Mouse (Mus musculus) R1 (cell line): ENCODE measurements at regions not wholly inside any gene's neighbourhood (a gene's known extent, or its start where the extent isn't known, plus 50 kb on each side); places are given as distances from the start of the nearest gene placed in this dataset.

Source experiments
- DNase-seq: peaks from one replicate; pipeline ENCODE4 v3.0.0-alpha.2; 2018; ENCODE audit warnings: low read depth, low spot score

GRCm38 (mm10) chr15:42768396-42768795 lies 2634.2 kb downstream of the 9330182O14Rik start:
- DNase-seq = no peak

GRCm38 (mm10) chr15:42779903-42780302 lies 2645.7 kb downstream of the 9330182O14Rik start:
- DNase-seq = no peak

GRCm38 (mm10) chr15:42801217-42801616 lies 2667.1 kb downstream of the 9330182O14Rik start:
- no peak for DNase-seq

GRCm38 (mm10) chr15:42810871-42811490 lies 2676.8 kb downstream of the 9330182O14Rik start:
- no peak for DNase-seq

- no peak for DNase-seq
These were observed 2681.0 kb downstream of the 9330182O14Rik start for GRCm38 (mm10) chr15:42815026-42815724.

GRCm38 (mm10) chr15:42838839-42839238 lies 2704.7 kb downstream of the 9330182O14Rik start:
- DNase-seq = no peak

GRCm38 (mm10) chr15:42850003-42850402 lies 2715.8 kb downstream of the 9330182O14Rik start:
- no peak for DNase-seq

GRCm38 (mm10) chr15:42872491-42872890 lies 2738.3 kb downstream of the 9330182O14Rik start:
- DNase-seq = no peak

GRCm38 (mm10) chr15:42894611-42895010 lies 2760.4 kb downstream of the 9330182O14Rik start:
- no peak for DNase-seq

- DNase-seq = no peak
These were observed 2765.9 kb downstream of the 9330182O14Rik start for GRCm38 (mm10) chr15:42900056-42900455.

- DNase-seq = no peak
These were observed 2767.6 kb downstream of the 9330182O14Rik start for GRCm38 (mm10) chr15:42901782-42902181.

GRCm38 (mm10) chr15:42911357-42911756 lies 2777.2 kb downstream of the 9330182O14Rik start:
- DNase-seq = no peak

GRCm38 (mm10) chr15:42912880-42913279 lies 2778.7 kb downstream of the 9330182O14Rik start:
- no peak for DNase-seq

GRCm38 (mm10) chr15:42913285-42913684 lies 2779.1 kb downstream of the 9330182O14Rik start:
- no peak for DNase-seq

- DNase-seq = peak; percentile 44
These were observed 2779.9 kb downstream of the 9330182O14Rik start for GRCm38 (mm10) chr15:42914099-42914498.

GRCm38 (mm10) chr15:42915195-42915594 lies 2781.0 kb downstream of the 9330182O14Rik start:
- no peak for DNase-seq

- no peak for DNase-seq
These were observed 2787.5 kb downstream of the 9330182O14Rik start for GRCm38 (mm10) chr15:42921618-42922017.

- no peak for DNase-seq
These were observed 2794.2 kb downstream of the 9330182O14Rik start for GRCm38 (mm10) chr15:42928331-42928730.

GRCm38 (mm10) chr15:42944610-42945009 lies 2810.4 kb downstream of the 9330182O14Rik start:
- no peak for DNase-seq

- no peak for DNase-seq
These were observed 2821.0 kb downstream of the 9330182O14Rik start for GRCm38 (mm10) chr15:42955167-42955566.

GRCm38 (mm10) chr15:42962747-42963338 lies 2828.7 kb downstream of the 9330182O14Rik start:
- DNase-seq = peak; percentile 71

GRCm38 (mm10) chr15:42965314-42965713 lies 2831.1 kb downstream of the 9330182O14Rik start:
- no peak for DNase-seq
